Mouse (Mus musculus) embryonic fibroblast, embryonic 13.5 days (primary cell): ENCODE measurements around the gene Ugt1a10.

Experiments
- CTCF ChIP-seq: IDR thresholded peaks from 2 replicates; pipeline ENCODE4 v1.5.1; 2011; ENCODE audit warnings: mild to moderate bottlenecking, control low read depth, low read length, moderate library complexity, borderline replicate concordance; ENCODE audit not compliant: insufficient read depth
- POLR2A ChIP-seq: IDR thresholded peaks from 2 replicates; pipeline ENCODE4 v1.6.1; 2011; ENCODE audit warnings: low read depth, mild to moderate bottlenecking, control low read depth, low read length, moderate library complexity

GRCm38 (mm10) chr1:88179657-88180056 lies 124.5 kb downstream of the Ugt1a10 start:
- TF ChIP-seq POLR2A = no peak
- no peak for TF ChIP-seq CTCF
